Mouse (Mus musculus) C2C12 (cell line): ENCODE measurements around the gene Litaf.

Source experiments
- CTCF ChIP-seq: IDR thresholded peaks from one replicate; pipeline ENCODE4 v1.5.1; 2011; ENCODE audit not compliant: control insufficient read depth, insufficient read depth, insufficient read length
- FOSL1 ChIP-seq: IDR thresholded peaks from one replicate; pipeline ENCODE4 v1.8.0; 2011; ENCODE audit warnings: mild to moderate bottlenecking, low read length; ENCODE audit not compliant: poor library complexity, insufficient read depth, severe bottlenecking

- TF ChIP-seq CTCF (no peak), FOSL1 (no peak)
Measured at GRCm38 (mm10) chr16:11060645-11061044, 5.3 kb downstream of the Litaf start, which contains the start of gene Snn.
